Mouse (Mus musculus): ENCODE data around the gene Gm45062. TPM values are rescaled to one million over a fixed set of nuclear protein-coding genes. Genes with fewer than 3 reads are reported as not detected.

Gene Gm45062
- polyA plus RNA-seq (2012; rRNA removed), result 1.7 and 2.4 TPM in 2 replicates

GRCm38 (mm10) chr6:8259004-8259666, at the start of gene Gm45062, which contains the start of the genes Rpa3 and Umad1:
Gene Gm45062, plus strand, starts transcription at chr6:8259450.
Gene Rpa3, minus strand, starts transcription at chr6:8259173.
Gene Umad1, plus strand, starts transcription at chr6:8259288.

GRCm38 (mm10) chr6:8509551-8509950, 250.3 kb downstream of the Gm45062 start, which contains the start of gene Glcci1:
Gene Glcci1, plus strand, starts transcription at chr6:8509600.

Other genes with a start within 250 kb of the Gm45062 start
- gene Col28a1, start 66.8 kb upstream of the Gm45062 start, polyA plus RNA-seq (2012; rRNA removed), result 0.03 and 0.06 TPM in 2 replicates
- gene Mios, start 50.2 kb upstream of the Gm45062 start, polyA plus RNA-seq (2012; rRNA removed), result 5.8 and 5.9 TPM in 2 replicates
- 57.1 and 60.7 TPM in 2 replicates for gene Rpa3, start 277 bp upstream of the Gm45062 start, polyA plus RNA-seq (2012; rRNA removed)
- 7.2 and 9.5 TPM in 2 replicates for gene Umad1, start 162 bp upstream of the Gm45062 start, polyA plus RNA-seq (2012; rRNA removed)

All from liver, embryonic 14 days (tissue).